Mouse (Mus musculus): ENCODE measurements around the gene Insr. TPM values are rescaled to one million over a fixed set of nuclear protein-coding genes. Genes with fewer than 3 reads are reported as not detected.

Gene Insr
- polyA plus RNA-seq, 2 experiments, result 12.2 to 32.7 TPM

- no peak for TF ChIP-seq POLR2A (IDR thresholded peaks at IDR 0.05; ENCODE audit: borderline replicate concordance, extremely low read depth, insufficient read depth, insufficient read length)
- Histone ChIP-seq H3K36me3 (ENCODE audit: control insufficient read depth, insufficient read depth, low read length) (peaks cover 31% of the 10 kb centered on the region), H3K27ac (replicated peaks; ENCODE audit: low read depth, low read length) (no peak overlapping the region), H3K4me2 (replicated peaks; ENCODE audit: low read depth, low read length, severe bottlenecking) (no peak overlapping the region), H3K4me1 (ENCODE audit: control insufficient read depth, insufficient read depth, low read length) (no peaks in the 10 kb centered on the region), H3K27me3 (ENCODE audit: control insufficient read depth, insufficient read depth, low read length) (no peaks in the 10 kb centered on the region), H3K9me3 (ENCODE audit: control insufficient read depth, low read length) (no peaks in the 10 kb centered on the region), H3K9ac (ENCODE audit: low read depth, low read length, severe bottlenecking) (no peak overlapping the region), H3K4me3 (replicated peaks; ENCODE audit: low read length) (no peak overlapping the region)
- DNase-seq (ENCODE audit: low spot score) (no peak), ATAC-seq (ENCODE audit: low FRiP score, low read depth) (no peak)
- 89% methylated on average over 4 of the region's 4 CpGs for WGBS
These were observed 26.2 kb downstream of the Insr start for GRCm38 (mm10) chr8:3253179-3253578.

- H3K27me3 ChIP-seq (ENCODE audit: control insufficient read depth, insufficient read depth, low read length), result no peaks in the 10 kb centered on the region
- H3K9me3 ChIP-seq (ENCODE audit: control insufficient read depth, low read length), result no peaks in the 10 kb centered on the region
- H3K36me3 ChIP-seq (ENCODE audit: control insufficient read depth, insufficient read depth, low read length), result peaks cover 26% of the 10 kb centered on the region; the same call in 1 of the 2 replicates
- H3K4me3 ChIP-seq (replicated peaks; ENCODE audit: low read length), result no peak overlapping the region
- H3K27ac ChIP-seq (replicated peaks; ENCODE audit: low read depth, low read length), result no peak overlapping the region
- DNase-seq (ENCODE audit: low spot score), result no peak
- H3K4me1 ChIP-seq (ENCODE audit: control insufficient read depth, insufficient read depth, low read length), result no peaks in the 10 kb centered on the region
- no peak for ATAC-seq (ENCODE audit: low FRiP score, low read depth)
- TF ChIP-seq POLR2A (IDR thresholded peaks at IDR 0.05; ENCODE audit: borderline replicate concordance, extremely low read depth, insufficient read depth, insufficient read length), result no peak
- WGBS, result 87% methylated on average over 6 of the region's 6 CpGs
- H3K4me2 ChIP-seq (replicated peaks; ENCODE audit: low read depth, low read length, severe bottlenecking), result no peak overlapping the region
- no peak overlapping the region for H3K9ac ChIP-seq (ENCODE audit: low read depth, low read length, severe bottlenecking)
These were observed 26.8 kb downstream of the Insr start for GRCm38 (mm10) chr8:3252665-3253064.

GRCm38 (mm10) chr8:3251101-3251500 is 28.3 kb downstream of the Insr start:
- Histone ChIP-seq H3K4me3 (replicated peaks; ENCODE audit: low read length) (no peak overlapping the region), H3K4me2 (replicated peaks; ENCODE audit: low read depth, low read length, severe bottlenecking) (no peak overlapping the region), H3K9ac (ENCODE audit: low read depth, low read length, severe bottlenecking) (no peak overlapping the region), H3K27ac (replicated peaks; ENCODE audit: low read depth, low read length) (no peak overlapping the region), H3K4me1 (ENCODE audit: control insufficient read depth, insufficient read depth, low read length) (no peaks in the 10 kb centered on the region), H3K9me3 (ENCODE audit: control insufficient read depth, low read length) (no peaks in the 10 kb centered on the region), H3K27me3 (ENCODE audit: control insufficient read depth, insufficient read depth, low read length) (no peaks in the 10 kb centered on the region), H3K36me3 (ENCODE audit: control insufficient read depth, insufficient read depth, low read length) (0 out of 2 replicates have a peak, but pooled peaks cover 18% of the 10 kb centered on the region)
- DNase-seq (ENCODE audit: low spot score) (no peak), ATAC-seq (ENCODE audit: low FRiP score, low read depth) (no peak)
- no peak for TF ChIP-seq POLR2A (IDR thresholded peaks at IDR 0.05; ENCODE audit: borderline replicate concordance, extremely low read depth, insufficient read depth, insufficient read length)
- WGBS, result 98% methylated on average over 3 of the region's 3 CpGs

GRCm38 (mm10) chr8:3249886-3250285 is 29.5 kb downstream of the Insr start:
- Histone ChIP-seq H3K4me1 (ENCODE audit: control insufficient read depth, insufficient read depth, low read length) (no peaks in the 10 kb centered on the region), H3K27me3 (ENCODE audit: control insufficient read depth, insufficient read depth, low read length) (no peaks in the 10 kb centered on the region), H3K36me3 (ENCODE audit: control insufficient read depth, insufficient read depth, low read length) (peaks cover 17% of the 10 kb centered on the region; the same call in 1 of the 2 replicates), H3K9me3 (ENCODE audit: control insufficient read depth, low read length) (no peaks in the 10 kb centered on the region), H3K4me3 (replicated peaks; ENCODE audit: low read length) (no peak overlapping the region), H3K27ac (replicated peaks; ENCODE audit: low read depth, low read length) (no peak overlapping the region), H3K9ac (ENCODE audit: low read depth, low read length, severe bottlenecking) (no peak overlapping the region), H3K4me2 (replicated peaks; ENCODE audit: low read depth, low read length, severe bottlenecking) (no peak overlapping the region)
- ATAC-seq (ENCODE audit: low FRiP score, low read depth), result no peak
- TF ChIP-seq POLR2A (IDR thresholded peaks at IDR 0.05; ENCODE audit: borderline replicate concordance, extremely low read depth, insufficient read depth, insufficient read length), result no peak
- DNase-seq (ENCODE audit: low spot score), result no peak
- WGBS, result 81% methylated on average over 2 of the region's 2 CpGs

GRCm38 (mm10) chr8:3248704-3249103 is 30.7 kb downstream of the Insr start:
- Histone ChIP-seq H3K4me1 (ENCODE audit: control insufficient read depth, insufficient read depth, low read length) (no peaks in the 10 kb centered on the region), H3K4me2 (replicated peaks; ENCODE audit: low read depth, low read length, severe bottlenecking) (no peak overlapping the region), H3K27ac (replicated peaks; ENCODE audit: low read depth, low read length) (no peak overlapping the region), H3K4me3 (replicated peaks; ENCODE audit: low read length) (no peak overlapping the region), H3K9me3 (ENCODE audit: control insufficient read depth, low read length) (no peaks in the 10 kb centered on the region), H3K36me3 (ENCODE audit: control insufficient read depth, insufficient read depth, low read length) (peaks cover 9% of the 10 kb centered on the region; the same call in 1 of the 2 replicates), H3K9ac (ENCODE audit: low read depth, low read length, severe bottlenecking) (no peak overlapping the region), H3K27me3 (ENCODE audit: control insufficient read depth, insufficient read depth, low read length) (no peaks in the 10 kb centered on the region)
- TF ChIP-seq POLR2A (IDR thresholded peaks at IDR 0.05; ENCODE audit: borderline replicate concordance, extremely low read depth, insufficient read depth, insufficient read length), result no peak
- WGBS, result 86% methylated on average over 5 of the region's 5 CpGs
- ATAC-seq (ENCODE audit: low FRiP score, low read depth) (no peak), DNase-seq (ENCODE audit: low spot score) (no peak)

GRCm38 (mm10) chr8:3247129-3247528 is 32.3 kb downstream of the Insr start:
- no peak overlapping the region for H3K9ac ChIP-seq (ENCODE audit: low read depth, low read length, severe bottlenecking)
- H3K4me2 ChIP-seq (replicated peaks; ENCODE audit: low read depth, low read length, severe bottlenecking), result no peak overlapping the region
- no peak overlapping the region for H3K4me3 ChIP-seq (replicated peaks; ENCODE audit: low read length)
- no peaks in the 10 kb centered on the region for H3K4me1 ChIP-seq (ENCODE audit: control insufficient read depth, insufficient read depth, low read length)
- H3K9me3 ChIP-seq (ENCODE audit: control insufficient read depth, low read length), result no peaks in the 10 kb centered on the region
- no peaks in the 10 kb centered on the region for H3K27me3 ChIP-seq (ENCODE audit: control insufficient read depth, insufficient read depth, low read length)
- DNase-seq (ENCODE audit: low spot score) (no peak), ATAC-seq (ENCODE audit: low FRiP score, low read depth) (no peak)
- TF ChIP-seq POLR2A (IDR thresholded peaks at IDR 0.05; ENCODE audit: borderline replicate concordance, extremely low read depth, insufficient read depth, insufficient read length), result no peak
- H3K27ac ChIP-seq (replicated peaks; ENCODE audit: low read depth, low read length), result no peak overlapping the region
- peaks cover 6% of the 10 kb centered on the region; the same call in 1 of the 2 replicates for H3K36me3 ChIP-seq (ENCODE audit: control insufficient read depth, insufficient read depth, low read length)
- WGBS, result 85% methylated on average over 1 of the region's 1 CpGs
